Mouse (Mus musculus): ENCODE data around the gene Des. TPM values are rescaled to one million over a fixed set of nuclear protein-coding genes. Genes with fewer than 3 reads are reported as not detected.

Des gene
- polyA plus RNA-seq, 1 experiment from 2014 or later, result not detected

DNA sequence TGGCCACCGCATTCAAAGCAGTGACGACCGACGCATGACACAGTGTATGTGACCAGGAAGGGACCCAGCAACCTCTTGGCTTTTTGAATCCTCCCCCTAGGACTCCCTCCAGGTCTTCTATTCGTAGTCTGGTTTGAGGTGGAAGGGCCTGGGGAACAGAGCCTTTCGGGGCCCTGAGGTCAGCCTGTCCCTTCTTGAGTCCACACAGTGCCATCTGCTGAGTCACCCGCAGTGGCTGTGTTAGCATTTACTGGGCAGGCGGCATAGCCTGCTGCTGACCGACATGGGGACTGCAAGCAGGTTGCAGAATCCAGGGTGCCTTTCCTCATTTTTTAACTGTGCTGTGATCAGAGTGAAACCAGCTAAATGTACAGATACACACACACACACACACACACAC, 46.9 kb downstream of the Des start:
- Histone ChIP-seq H3K4me3 (ENCODE audit: inconsistent target) (no peak overlapping the region), H3K27ac (no peak overlapping the region), H3K36me3 (ENCODE audit: inconsistent target) (peaks cover 55% of the 10 kb centered on the region), H3K79me2 (ENCODE audit: inconsistent target) (peaks cover 14% of the 10 kb centered on the region)
- WGBS (ENCODE audit: missing documents), result 89% methylated on average over 9 of the region's 9 CpGs

DNA sequence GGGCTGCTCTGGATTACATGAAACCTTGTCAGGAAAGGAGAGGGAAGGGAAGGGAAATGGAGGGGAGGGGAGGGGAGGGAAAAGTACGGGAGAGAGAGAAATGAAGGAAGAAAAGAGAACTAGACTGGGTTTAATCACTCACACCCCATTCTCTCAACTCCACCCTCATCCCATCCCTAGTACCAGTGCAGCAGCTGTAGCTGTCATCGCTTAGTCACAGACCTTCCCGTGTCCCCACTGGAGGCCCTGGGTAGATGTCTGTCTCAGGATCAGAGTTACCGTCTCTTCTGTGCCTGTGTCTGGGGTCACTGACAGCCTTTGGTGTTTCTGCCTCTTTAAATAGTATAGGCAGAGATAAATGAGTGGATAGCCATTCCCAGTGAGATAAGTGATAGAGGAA, 48.1 kb downstream of the Des start:
- 98% methylated on average over 4 of the region's 4 CpGs for WGBS (ENCODE audit: missing documents)
- H3K36me3 ChIP-seq (ENCODE audit: inconsistent target), result peaks cover 55% of the 10 kb centered on the region; the same call in 1 of the 2 replicates
- no peak overlapping the region for H3K4me3 ChIP-seq (ENCODE audit: inconsistent target)
- 0 out of 2 replicates have a peak, but pooled peaks cover 3% of the 10 kb centered on the region for H3K79me2 ChIP-seq (ENCODE audit: inconsistent target)
- no peak overlapping the region for H3K27ac ChIP-seq

DNA sequence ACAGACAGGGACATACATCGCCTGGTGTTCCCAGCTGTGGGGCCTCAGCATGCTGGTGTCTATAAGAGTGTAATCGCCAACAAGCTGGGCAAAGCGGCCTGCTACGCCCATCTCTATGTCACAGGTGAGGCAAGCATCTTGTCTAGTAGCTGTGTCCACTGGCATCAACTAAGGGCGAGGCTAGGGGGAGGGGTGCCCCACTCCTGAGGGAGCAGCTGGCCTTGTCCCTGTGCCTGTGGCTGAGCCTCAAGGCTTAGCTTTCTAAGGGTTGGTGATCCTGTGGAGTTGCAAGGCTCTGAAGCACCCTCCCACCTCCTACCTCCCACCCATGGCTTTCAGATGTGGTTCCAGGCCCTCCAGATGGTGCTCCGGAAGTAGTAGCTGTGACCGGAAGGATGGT, 49.8 kb downstream of the Des start:
- peaks cover 56% of the 10 kb centered on the region; the same call in 1 of the 2 replicates for H3K36me3 ChIP-seq (ENCODE audit: inconsistent target)
- WGBS (ENCODE audit: missing documents), result 89% methylated on average over 6 of the region's 7 CpGs
- H3K27ac ChIP-seq, result no peak overlapping the region
- no peaks in the 10 kb centered on the region for H3K79me2 ChIP-seq (ENCODE audit: inconsistent target)
- H3K4me3 ChIP-seq (ENCODE audit: inconsistent target), result no peak overlapping the region

DNA sequence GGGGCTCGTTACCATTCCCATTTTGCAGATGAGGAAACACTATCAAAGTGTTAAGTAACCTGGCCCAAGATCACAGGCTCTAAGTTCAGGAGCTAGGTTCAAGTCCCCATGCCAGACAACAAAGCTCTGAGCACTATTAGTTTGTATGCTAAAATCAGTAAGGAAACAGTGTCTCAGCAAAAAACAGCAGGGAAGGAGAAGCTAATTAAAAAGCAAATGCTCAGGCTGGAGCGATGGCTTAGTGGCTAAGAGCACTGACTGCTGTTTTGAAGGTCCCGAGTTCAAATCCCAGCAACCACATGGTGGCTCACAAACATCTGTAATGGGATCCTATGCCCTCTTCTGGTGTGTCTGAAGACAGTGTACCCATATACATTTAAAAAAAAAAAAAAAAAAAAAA, 52.1 kb downstream of the Des start:
- Histone ChIP-seq H3K79me2 (ENCODE audit: inconsistent target) (no peaks in the 10 kb centered on the region), H3K4me3 (ENCODE audit: inconsistent target) (no peak overlapping the region), H3K27ac (no peak overlapping the region), H3K36me3 (ENCODE audit: inconsistent target) (peaks cover 46% of the 10 kb centered on the region; the same call in 1 of the 2 replicates)
- WGBS (ENCODE audit: missing documents), result 94% methylated on average over 3 of the region's 3 CpGs

DNA sequence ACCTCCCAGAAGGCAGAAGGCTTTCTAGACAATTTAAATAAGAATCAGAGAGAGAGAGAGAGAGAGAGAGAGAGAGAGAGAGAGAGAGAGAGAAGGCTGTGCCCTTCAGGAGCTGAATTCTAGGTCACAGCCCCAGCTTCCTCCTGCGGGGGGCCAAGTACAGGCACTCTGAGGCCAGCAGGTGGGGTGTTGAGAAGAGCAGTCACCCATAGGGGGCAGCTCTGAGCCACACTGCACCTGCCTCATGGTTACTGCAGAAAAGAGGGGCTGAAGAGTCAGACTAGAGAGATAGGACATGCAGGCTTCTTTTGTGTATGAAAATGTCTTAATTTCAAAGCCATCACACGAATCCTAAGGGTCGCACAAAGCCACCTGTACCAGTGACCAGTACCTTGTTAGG, 53.6 kb downstream of the Des start:
- 71% methylated on average over 3 of the region's 3 CpGs for WGBS (ENCODE audit: missing documents)
- Histone ChIP-seq H3K4me3 (ENCODE audit: inconsistent target) (no peak overlapping the region), H3K36me3 (ENCODE audit: inconsistent target) (peaks cover 59% of the 10 kb centered on the region), H3K79me2 (ENCODE audit: inconsistent target) (no peaks in the 10 kb centered on the region), H3K27ac (no peak overlapping the region)

Other genes starting within 250 kb of the Des start
- 2.1 to 3.5 TPM (median 2.5 TPM) in 3 replicates for gene Nhej1, start 235.1 kb upstream of the Des start, polyA plus RNA-seq (2018)
- gene Slc23a3, start 226.4 kb upstream of the Des start, polyA plus RNA-seq (2018), result not detected in 3 replicates
- gene Cnppd1, start 217.6 kb upstream of the Des start, polyA plus RNA-seq (2018), result 52.3 to 87.8 TPM (median 60.4 TPM) in 3 replicates
- 56.8 to 88.1 TPM (median 67.2 TPM) in 3 replicates for gene Retreg2, start 217.6 kb upstream of the Des start, polyA plus RNA-seq (2018)
- gene Zfand2b, start 191.7 kb upstream of the Des start, polyA plus RNA-seq (2018), result 16.6 to 24.7 TPM (median 21.2 TPM) in 3 replicates
- gene Abcb6, start 179.9 kb upstream of the Des start, polyA plus RNA-seq (2018), result 5.1 to 12.7 TPM (median 6.4 TPM) in 3 replicates
- 7.3 to 11.6 TPM (median 9.2 TPM) in 3 replicates for gene Ankzf1, start 168.2 kb upstream of the Des start, polyA plus RNA-seq (2018)
- gene Atg9a, start 168.1 kb upstream of the Des start, polyA plus RNA-seq (2018), result 9.0 to 21.6 TPM (median 10.2 TPM) in 3 replicates
- 9.8 to 15.2 TPM (median 13.2 TPM) in 3 replicates for gene Glb1l, start 149.5 kb upstream of the Des start, polyA plus RNA-seq (2018)
- 31.1 to 48.8 TPM (median 46.3 TPM) in 3 replicates for gene Stk16, start 149.5 kb upstream of the Des start, polyA plus RNA-seq (2018)
- gene Tuba4a, start 140.5 kb upstream of the Des start, polyA plus RNA-seq (2018), result 23.4 to 32.3 TPM (median 23.9 TPM) in 3 replicates
- not detected in 3 replicates for gene A630095N17Rik, start 128.2 kb upstream of the Des start, polyA plus RNA-seq (2018)
- gene Dnajb2, start 123.9 kb upstream of the Des start, polyA plus RNA-seq (2018), result 9.7 to 10.3 TPM (median 10.1 TPM) in 3 replicates
- gene Ptprn, start 95.8 kb upstream of the Des start, polyA plus RNA-seq (2018), result 0.04 to 0.26 TPM in 2 of 3 replicates, not detected in the other
- not detected in 3 replicates for gene Resp18, start 81.9 kb upstream of the Des start, polyA plus RNA-seq (2018)
- 28.9 to 35.0 TPM (median 29.8 TPM) in 3 replicates for gene Dnpep, start 42.3 kb upstream of the Des start, polyA plus RNA-seq (2018)
- 98.9 to 144 TPM (median 121 TPM) in 3 replicates for gene Speg, start 15.0 kb downstream of the Des start, polyA plus RNA-seq (2018)
- gene Gmppa, start 75.6 kb downstream of the Des start, polyA plus RNA-seq (2018), result 36.3 to 56.6 TPM (median 40.3 TPM) in 3 replicates
- gene Asic4, start 90.1 kb downstream of the Des start, polyA plus RNA-seq (2018), result not detected in 3 replicates
- gene Chpf, start 119.0 kb downstream of the Des start, polyA plus RNA-seq (2018), result 0.09 to 0.14 TPM (median 0.12 TPM) in 3 replicates
- not detected in 3 replicates for gene Tmem198, start 119.2 kb downstream of the Des start, polyA plus RNA-seq (2018)
- gene Obsl1, start 146.1 kb downstream of the Des start, polyA plus RNA-seq (2018), result not detected in 3 replicates
- gene Inha, start 146.7 kb downstream of the Des start, polyA plus RNA-seq (2018), result not detected in 3 replicates
- gene Stk11ip, start 161.2 kb downstream of the Des start, polyA plus RNA-seq (2018), result 14.6 to 47.0 TPM (median 35.6 TPM) in 3 replicates
- 0.41 to 1.3 TPM (median 0.47 TPM) in 3 replicates for gene Slc4a3, start 185.9 kb downstream of the Des start, polyA plus RNA-seq (2018)

Data from macrophage (primary cell).